Comparison of ENCODE assay signal across 26 mouse cellular contexts in genomic region chr4:93754497-93754896, GRCm38 (mm10).
"Had no signal": no experiment of that assay in that cellular context is flagged by ENCODE, and none has a peak within 500 bp of the region (broad histone marks: within the 10 kb centered on the region; RNA-seq: fewer than 3 reads in every experiment).

No protein-coding gene starts in this region.

- H3K36me3 ChIP-seq: heart, embryonic 12.5 days; hindbrain, embryonic 10.5 days; hindbrain, embryonic 12.5 days; intestine, embryonic 15.5 days; limb, embryonic 10.5 days; limb, embryonic 12.5 days; liver, embryonic 13.5 days; liver, embryonic 15.5 days had no signal

- H3K4me3 ChIP-seq: heart, adult 2 months; heart, embryonic 12.5 days; hindbrain, embryonic 10.5 days; hindbrain, embryonic 12.5 days; intestine, embryonic 15.5 days; left cerebral cortex, adult 2 months; limb, embryonic 10.5 days; limb, embryonic 12.5 days; liver, embryonic 13.5 days; liver, embryonic 15.5 days had no signal

- H3K4me2 ChIP-seq: heart, embryonic 12.5 days; hindbrain, embryonic 12.5 days; hindbrain, embryonic 14.5 days; intestine, embryonic 15.5 days; limb, embryonic 12.5 days; liver, embryonic 11.5 days; liver, embryonic 13.5 days; liver, embryonic 15.5 days had no signal

- H3K9ac ChIP-seq: heart, embryonic 12.5 days; hindbrain, embryonic 12.5 days; hindbrain, embryonic 14.5 days; intestine, embryonic 15.5 days; limb, embryonic 12.5 days; liver, embryonic 13.5 days; liver, embryonic 15.5 days had no signal

- H3K27me3 ChIP-seq: heart, embryonic 12.5 days; hindbrain, embryonic 12.5 days; intestine, embryonic 15.5 days; limb, embryonic 12.5 days; liver, embryonic 13.5 days; liver, embryonic 15.5 days had no signal

- H3K27ac ChIP-seq: heart, adult 2 months; hindbrain, embryonic 10.5 days; hindbrain, embryonic 12.5 days; hindbrain, embryonic 14.5 days; intestine, embryonic 15.5 days; left cerebral cortex, adult 2 months; limb, embryonic 10.5 days; limb, embryonic 12.5 days; liver, embryonic 13.5 days; liver, embryonic 15.5 days had no signal

- ATAC-seq: hindbrain, embryonic 16.5 days; inflammation-experienced regulatory T-cells, adult 6 months; intestine, embryonic 15.5 days; intestine, postnatal 0 days had no signal

- H3K9me3 ChIP-seq: heart, embryonic 12.5 days; hindbrain, embryonic 10.5 days; hindbrain, embryonic 12.5 days; intestine, embryonic 15.5 days; limb, embryonic 10.5 days; limb, embryonic 12.5 days; liver, embryonic 13.5 days; liver, embryonic 15.5 days had no signal

- H3K4me1 ChIP-seq: heart, embryonic 12.5 days; hindbrain, embryonic 10.5 days; hindbrain, embryonic 12.5 days; intestine, embryonic 15.5 days; limb, embryonic 10.5 days; limb, embryonic 12.5 days; liver, embryonic 13.5 days; liver, embryonic 15.5 days had no signal

- DNase-seq: gastrocnemius, postnatal 14 days; gastrocnemius, postnatal 36 days; heart, adult 11 months; heart, adult 2 months; heart, postnatal 10 days; heart, postnatal 4 days; kidney, adult 18-20 months; kidney, adult 8-10 months; kidney, postnatal 10 days; kidney, postnatal 25 days; layer of hippocampus, adult 9-11 months; liver; liver, embryonic 13.5 days had no signal
